Comparison of ENCODE assay signal across 16 mouse cellular contexts in the genomic region with DNA sequence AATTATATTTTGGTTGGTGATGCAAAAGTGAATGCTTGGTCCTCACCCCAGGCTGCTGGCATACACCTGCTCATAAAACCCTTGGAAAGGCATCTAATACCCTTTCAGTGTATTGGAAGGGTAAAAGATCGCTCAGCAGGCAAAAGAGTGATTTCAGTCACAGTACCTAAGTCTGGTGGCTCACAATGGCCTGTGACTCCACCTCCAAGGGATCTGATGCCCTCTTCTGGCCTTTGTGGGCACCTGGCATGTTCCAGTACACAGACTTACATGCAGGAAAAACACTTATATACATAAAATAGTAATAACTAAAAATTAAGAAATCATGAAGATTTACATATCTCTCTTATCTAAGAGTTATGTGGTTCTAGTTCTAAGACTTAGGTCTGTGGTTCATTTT. TPM values are rescaled to one million over a fixed set of nuclear protein-coding genes. Genes with fewer than 3 reads are reported as not detected.
DNase-seq lines count a peak whose midpoint lies in the region; ATAC-seq and TF ChIP-seq lines count a peak whose summit lies in the region.
"Had no signal": no experiment of that assay in that cellular context is flagged by ENCODE, and none has a peak within 500 bp of the region (broad histone marks: within the 10 kb centered on the region; RNA-seq: fewer than 3 reads in every experiment).

No protein-coding gene starts in this region.

- H3K9ac ChIP-seq in heart, adult 2 months (ENCODE audit: low read depth, low read length) = no peak overlapping the region
- H3K9ac ChIP-seq in lung, embryonic 14.5 days = no peak overlapping the region
- no peak overlapping the region for H3K9ac ChIP-seq in CH12.LX (ENCODE audit: insufficient read depth, low read depth)
- no peak overlapping the region for H3K9ac ChIP-seq in neural tube, embryonic 15.5 days (replicated peaks)
- H3K9ac ChIP-seq: embryonic facial prominence, embryonic 15.5 days; heart, embryonic 12.5 days; hindbrain, embryonic 15.5 days had no signal

- peaks cover 1% of the 10 kb centered on the region; the same call in 1 of the 2 replicates for H3K79me2 ChIP-seq in heart, adult 2 months (replicated peaks; ENCODE audit: control insufficient read depth, insufficient read depth, low read length)
- peaks cover 3% of the 10 kb centered on the region; the same call in 1 of the 2 replicates for H3K79me2 ChIP-seq in CH12.LX (replicated peaks; ENCODE audit: control insufficient read depth, extremely low read depth, insufficient read depth, poor library complexity, severe bottlenecking)

- in situ Hi-C loops in CH12.LX (cut with MboI; ENCODE audit: low pct_ligation_motif_present, low pct_unique_long_range_greater_than_20kb, low sequenced_read_pairs) = no loop called here

- TF ChIP-seq CTCF in heart, adult 2 months (IDR thresholded peaks at IDR 0.05) = peak; percentile 48
- peak; percentile 24 for TF ChIP-seq CTCF in lung, embryonic 14.5 days (IDR thresholded peaks at IDR 0.05; ENCODE audit: low read depth)
- TF ChIP-seq CTCF in CH12.LX (conservative IDR thresholded peaks at IDR 0.05 in 1 of 2, IDR thresholded peaks at IDR 0.05 in 1 of 2; ENCODE audit: low read depth in 2 of 2, low read length in 2 of 2) = peak in 1 of 2 experiments; percentile 45; a peak in 2 of 4 replicates

- intact Hi-C loops in heart, adult 2 months (cut with DNase I) = no loop called here

- peaks cover 1% of the 10 kb centered on the region; the same call in 1 of the 2 replicates for H3K4me1 ChIP-seq in heart, adult 2 months (ENCODE audit: control insufficient read depth, insufficient read depth, low read length)
- peaks cover 3% of the 10 kb centered on the region; the same call in 1 of the 2 replicates for H3K4me1 ChIP-seq in lung, embryonic 14.5 days (ENCODE audit: insufficient read depth)
- H3K4me1 ChIP-seq in CH12.LX (ENCODE audit: control insufficient read depth in 1 of 2, insufficient read depth in 2 of 2) = peaks cover 0 to 9% of the 10 kb centered on the region in 2 experiments; a peak in 1 of 4 replicates
- peaks cover 13% of the 10 kb centered on the region; the same call in 1 of the 2 replicates for H3K4me1 ChIP-seq in neural tube, embryonic 15.5 days

- no peaks in the 10 kb centered on the region for H3K27me3 ChIP-seq in heart, adult 2 months (ENCODE audit: control insufficient read depth, insufficient read depth, low read length)
- no peaks in the 10 kb centered on the region for H3K27me3 ChIP-seq in lung, embryonic 14.5 days (ENCODE audit: insufficient read depth, low read length)
- no peaks in the 10 kb centered on the region for H3K27me3 ChIP-seq in CH12.LX (replicated peaks)
- H3K27me3 ChIP-seq in neural tube, embryonic 15.5 days (replicated peaks) = no peaks in the 10 kb centered on the region
- H3K27me3 ChIP-seq: embryonic facial prominence, embryonic 15.5 days; heart, embryonic 12.5 days; hindbrain, embryonic 15.5 days had no signal

- dilution Hi-C loops in CH12.LX (cut with MboI; ENCODE audit: extremely low pct_ligation_motif_present, extremely low pct_unique_long_range_greater_than_20kb, low sequenced_read_pairs) = no loop called here

- 51% methylated on average over 1 of the region's 1 CpGs for WGBS in heart, adult 2 months
- 55% methylated on average over 1 of the region's 1 CpGs for WGBS in lung, embryonic 14.5 days
- WGBS in neural tube, embryonic 15.5 days = 53% methylated on average over 1 of the region's 1 CpGs

- H3K4me2 ChIP-seq in lung, embryonic 14.5 days = no peak overlapping the region
- H3K4me2 ChIP-seq in CH12.LX (ENCODE audit: insufficient read depth, low read depth, poor library complexity, severe bottlenecking) = no peak overlapping the region
- no peak overlapping the region for H3K4me2 ChIP-seq in neural tube, embryonic 15.5 days
- H3K4me2 ChIP-seq: embryonic facial prominence, embryonic 15.5 days; heart, embryonic 12.5 days; hindbrain, embryonic 15.5 days; midbrain, embryonic 11.5 days had no signal

- TF ChIP-seq POLR2A in heart, adult 2 months (IDR thresholded peaks at IDR 0.05; ENCODE audit: insufficient read depth, low read depth, low read length) = no peak
- TF ChIP-seq POLR2A in CH12.LX (IDR thresholded peaks at IDR 0.05; ENCODE audit: low read depth, low read length) = no peak

- no peak for ATAC-seq in lung, embryonic 14.5 days (ENCODE audit: insufficient read depth)
- no peak for ATAC-seq in neural tube, embryonic 15.5 days (ENCODE audit: low FRiP score)

- TF ChIP-seq RAD21 in CH12.LX (IDR thresholded peaks at IDR 0.05; ENCODE audit: low read depth, low read length) = peak; percentile 32

- H3K4me3 ChIP-seq in heart, adult 2 months = no peak overlapping the region
- H3K4me3 ChIP-seq in lung, embryonic 14.5 days (ENCODE audit: low read depth, low read length) = no peak overlapping the region
- H3K4me3 ChIP-seq in CH12.LX (replicated peaks in 1 of 3; ENCODE audit: low read depth in 2 of 3, low read length in 2 of 3, poor library complexity in 1 of 3) = no peak overlapping the region
- no peak overlapping the region for H3K4me3 ChIP-seq in neural tube, embryonic 15.5 days (replicated peaks)
- H3K4me3 ChIP-seq: embryonic facial prominence, embryonic 15.5 days; heart, embryonic 12.5 days; hindbrain, embryonic 15.5 days had no signal

- TF ChIP-seq EP300 in heart, adult 2 months (IDR thresholded peaks at IDR 0.05; ENCODE audit: insufficient read depth, low read depth, low read length) = no peak
- TF ChIP-seq EP300 in CH12.LX (IDR thresholded peaks at IDR 0.05; ENCODE audit: low read length) = no peak

- H3K36me3 ChIP-seq in heart, adult 2 months (ENCODE audit: control insufficient read depth, insufficient read depth, low read length) = no peaks in the 10 kb centered on the region
- no peaks in the 10 kb centered on the region for H3K36me3 ChIP-seq in lung, embryonic 14.5 days (ENCODE audit: insufficient read depth)
- H3K36me3 ChIP-seq in CH12.LX (replicated peaks in 1 of 2; ENCODE audit: control insufficient read depth in 1 of 2, insufficient read depth in 1 of 2, low read length in 1 of 2) = peaks cover 3 to 30% of the 10 kb centered on the region in 2 experiments
- H3K36me3 ChIP-seq in neural tube, embryonic 15.5 days = no peaks in the 10 kb centered on the region
- H3K36me3 ChIP-seq: hindbrain, embryonic 15.5 days had no signal

- no peak for DNase-seq in heart, adult 2 months
- DNase-seq in heart, adult 9 months (ENCODE audit: low spot score in 2 of 2) = no peak
- peak; percentile 7 for DNase-seq in lung, embryonic 14.5 days
- no peak for DNase-seq in lung, postnatal 25 days (ENCODE audit: low spot score)
- DNase-seq in CH12.LX (ENCODE audit: extremely low read depth) = peak; percentile 27
- peak; percentile 35 for DNase-seq in naive thymus-derived CD4-positive, alpha-beta T cell, adult 2 months (ENCODE audit: low read depth)
- DNase-seq in layer of hippocampus, adult 9-10 months (ENCODE audit: low spot score) = no peak
- DNase-seq: adrenal gland, adult 8-10 months; cerebellum, adult 18-20 months had no signal

- no peaks in the 10 kb centered on the region for H3K9me3 ChIP-seq in lung, embryonic 14.5 days (ENCODE audit: low read depth, low read length)
- H3K9me3 ChIP-seq in CH12.LX (replicated peaks; ENCODE audit: low read length) = no peaks in the 10 kb centered on the region
- no peaks in the 10 kb centered on the region for H3K9me3 ChIP-seq in neural tube, embryonic 15.5 days (replicated peaks)
- H3K9me3 ChIP-seq: embryonic facial prominence, embryonic 15.5 days; G1E; heart, embryonic 12.5 days; hindbrain, embryonic 15.5 days had no signal

- no peak overlapping the region for H3K27ac ChIP-seq in heart, adult 2 months
- H3K27ac ChIP-seq in lung, embryonic 14.5 days (ENCODE audit: low read depth) = no peak overlapping the region
- H3K27ac ChIP-seq in CH12.LX (ENCODE audit: insufficient read depth, low read depth) = no peak overlapping the region
- H3K27ac ChIP-seq in neural tube, embryonic 15.5 days (replicated peaks) = no peak overlapping the region
- H3K27ac ChIP-seq: embryonic facial prominence, embryonic 15.5 days; hindbrain, embryonic 15.5 days had no signal

TF ChIP-seq in CH12.LX, 34 proteins besides CTCF, POLR2A, EP300 and RAD21:
- TF ChIP-seq E2F4 (IDR thresholded peaks at IDR 0.05; ENCODE audit: insufficient replicate concordance, low read depth, low read length) = no peak
- no peak for TF ChIP-seq NELFE (IDR thresholded peaks at IDR 0.05; ENCODE audit: low read depth, low read length)
- TF ChIP-seq SMC3 (IDR thresholded peaks at IDR 0.05; ENCODE audit: low read depth, low read length) = peak; percentile 28

RNA-seq across cellular contexts. Expression of a gene that starts 8.0 kb away (rescaled TPM):
- total RNA-seq in heart, adult 2 months (2021) = 10 to 100 TPM; 13.0 to 15.7 TPM
- 15.1 and 24.6 TPM in 2 replicates for polyA plus RNA-seq in heart, adult 2 months (2012; rRNA removed)
- 103 and 109 TPM in 2 replicates for polyA plus RNA-seq in lung, embryonic 14.5 days (2014; fragmentation: Nextera tagmentation; extraction: Ambion mirVana)
- total RNA-seq in CH12.LX (2012; rRNA removed) (46.0 and 48.0 TPM in 2 replicates), CH12.LX (2014; rRNA removed) (99.4 and 100 TPM in 2 replicates)
- 69.6 and 76.9 TPM in 2 replicates for polyA plus RNA-seq in CH12.LX (2012; ENCODE audit: insufficient read length, low read depth)
- 129 and 134 TPM in 2 replicates for polyA plus RNA-seq in neural tube, embryonic 15.5 days (2015; fragmentation: Nextera tagmentation; extraction: Ambion mirVana)

RNA-seq across cellular contexts. Expression of a gene that starts 47.2 kb away (rescaled TPM):
- 100 to 1,000 TPM; 108 to 111 TPM for total RNA-seq in heart, adult 2 months (2021)
- polyA plus RNA-seq in heart, adult 2 months (2012; rRNA removed) = 15.8 and 19.6 TPM in 2 replicates
- polyA plus RNA-seq in lung, embryonic 14.5 days (2014; fragmentation: Nextera tagmentation; extraction: Ambion mirVana) = 132 and 145 TPM in 2 replicates
- total RNA-seq in CH12.LX (2012; rRNA removed) = 192 and 231 TPM in 2 replicates
- total RNA-seq in CH12.LX (2014; rRNA removed) = 208 and 231 TPM in 2 replicates
- 646 and 822 TPM in 2 replicates for polyA plus RNA-seq in CH12.LX (2012; ENCODE audit: insufficient read length, low read depth)
- 185 and 188 TPM in 2 replicates for polyA plus RNA-seq in neural tube, embryonic 15.5 days (2015; fragmentation: Nextera tagmentation; extraction: Ambion mirVana)

RNA-seq across cellular contexts. Expression of a gene that starts 47.3 kb away (rescaled TPM):
- total RNA-seq in heart, adult 2 months (2021) = 10 to 100 TPM; 10.8 to 12.9 TPM
- polyA plus RNA-seq in heart, adult 2 months (2012; rRNA removed) = 5.8 and 12.3 TPM in 2 replicates
- 8.6 and 9.6 TPM in 2 replicates for polyA plus RNA-seq in lung, embryonic 14.5 days (2014; fragmentation: Nextera tagmentation; extraction: Ambion mirVana)
- total RNA-seq in CH12.LX (2012; rRNA removed) (5.2 and 6.3 TPM in 2 replicates), CH12.LX (2014; rRNA removed) (4.3 TPM in 2 replicates)
- 6.0 TPM in 2 replicates for polyA plus RNA-seq in CH12.LX (2012; ENCODE audit: insufficient read length, low read depth)
- 8.1 and 10.9 TPM in 2 replicates for polyA plus RNA-seq in neural tube, embryonic 15.5 days (2015; fragmentation: Nextera tagmentation; extraction: Ambion mirVana)

RNA-seq across cellular contexts. Expression of a gene that starts 55.5 kb away (rescaled TPM):
- not detected for total RNA-seq in heart, adult 2 months (2021)
- polyA plus RNA-seq in heart, adult 2 months (2012; rRNA removed) = not detected in 2 replicates
- 1.4 and 2.2 TPM in 2 replicates for polyA plus RNA-seq in lung, embryonic 14.5 days (2014; fragmentation: Nextera tagmentation; extraction: Ambion mirVana)
- total RNA-seq in CH12.LX (2012; rRNA removed) = not detected in 2 replicates
- not detected in 2 replicates for total RNA-seq in CH12.LX (2014; rRNA removed)
- not detected in 2 replicates for polyA plus RNA-seq in CH12.LX (2012; ENCODE audit: insufficient read length, low read depth)
- polyA plus RNA-seq in neural tube, embryonic 15.5 days (2015; fragmentation: Nextera tagmentation; extraction: Ambion mirVana) = 1.9 and 2.3 TPM in 2 replicates
- total RNA-seq: layer of hippocampus, adult 8-10 months had no signal
- polyA plus RNA-seq: G1E had no signal

Comparison
In these comparisons a context has a peak if more than half of its experiments do, and no peak if none do; other contexts are left out.
1. DNase-seq: peak in lung, embryonic 14.5 days (single experiment), CH12.LX (single experiment) and naive thymus-derived CD4-positive, alpha-beta T cell, adult 2 months (single experiment); none in heart, adult 2 months (0 of 2), heart, adult 9 months (0 of 2), lung, postnatal 25 days (single experiment) and layer of hippocampus, adult 9-10 months (single experiment).